Mouse (Mus musculus) MEL (cell line): ENCODE measurements around the gene Pxn. TPM values are rescaled to one million over a fixed set of nuclear protein-coding genes. Genes with fewer than 3 reads are reported as not detected.
A peak's percentile ranks its signal among the peaks of the same experiment; 100 is the strongest.

Source experiments
- DNase-seq: peaks from one replicate; pipeline ENCODE4 v3.0.0; 2011; ENCODE audit warnings: low read depth, low spot score
- H3K27ac ChIP-seq: 2 replicates; pipeline ENCODE4 v1.5.1; 2012; ENCODE audit warnings: low read depth, mild to moderate bottlenecking, control low read depth, low read length, moderate library complexity; ENCODE audit not compliant: control insufficient read depth
- H3K27me3 ChIP-seq, 2 experiments: fragments of 150-350 bp in 1 of 2; sonication (generic) in 1 of 2; 2 replicates each; pipeline ENCODE4 v1.6.1; 2012; ENCODE audit warnings: low read length in 2 of 2, mild to moderate bottlenecking in 2 of 2, improper control_type of control experiment in 1 of 2, moderate library complexity in 1 of 2; ENCODE audit not compliant: insufficient read depth in 2 of 2, control insufficient read depth in 1 of 2
- H3K36me3 ChIP-seq, 2 experiments: 2 replicates each; pipeline ENCODE4 v1.6.1; 2012 to 2014; ENCODE audit warnings: low read length in 2 of 2, improper control_type of control experiment in 1 of 2, inconsistent platforms in 1 of 2, mild to moderate bottlenecking in 1 of 2; ENCODE audit not compliant: insufficient read depth in 2 of 2, control insufficient read depth in 1 of 2
- H3K4me1 ChIP-seq, 2 experiments: fragments of 150-350 bp in 1 of 2; sonication (generic) in 1 of 2; 2 replicates each; pipeline ENCODE4 v1.6.1; 2012; ENCODE audit warnings: low read length in 2 of 2, improper control_type of control experiment in 1 of 2, mild to moderate bottlenecking in 1 of 2; ENCODE audit not compliant: insufficient read depth in 2 of 2, control insufficient read depth in 1 of 2
- H3K4me3 ChIP-seq, 2 experiments: fragments of 150-350 bp in 1 of 2; sonication (generic) in 1 of 2; 2 replicates each; pipeline ENCODE4 v1.5.1; 2012; ENCODE audit warnings: low read depth in 2 of 2, low read length in 2 of 2, mild to moderate bottlenecking in 2 of 2, moderate library complexity in 2 of 2, control low read depth in 1 of 2, improper control_type of control experiment in 1 of 2; ENCODE audit not compliant: control insufficient read depth in 1 of 2, insufficient read depth in 1 of 2
- H3K79me2 ChIP-seq: 2 replicates; pipeline ENCODE4 v1.6.1; 2012; ENCODE audit warnings: mild to moderate bottlenecking, low read length, moderate library complexity; ENCODE audit not compliant: control insufficient read depth, poor library complexity, insufficient read depth
- H3K9ac ChIP-seq: 2 replicates; pipeline ENCODE4 v1.6.1; 2012; ENCODE audit warnings: low read depth, mild to moderate bottlenecking, control low read depth, low read length, moderate library complexity; ENCODE audit not compliant: control insufficient read depth, poor library complexity, severe bottlenecking
- H3K9me3 ChIP-seq: fragments of 150-350 bp; sonication (generic); replicated peaks from 2 replicates; pipeline ENCODE4 v1.6.1; 2012; ENCODE audit warnings: mild to moderate bottlenecking, low read length, improper control_type of control experiment, moderate library complexity; ENCODE audit not compliant: insufficient read depth
- BHLHE40 ChIP-seq: IDR thresholded peaks from 2 replicates; pipeline ENCODE4 v1.6.1; 2012; ENCODE audit warnings: low read depth, mild to moderate bottlenecking, inconsistent platforms, low read length, improper control_type of control experiment, borderline replicate concordance
- CHD1 ChIP-seq: IDR thresholded peaks from 2 replicates; pipeline ENCODE4 v1.6.1; 2012; ENCODE audit warnings: low read depth, mild to moderate bottlenecking, inconsistent platforms, low read length, improper control_type of control experiment
- CTCF ChIP-seq, 3 experiments: IDR thresholded peaks in 2 of 3; conservative IDR thresholded peaks in 1 of 3; 2 replicates each; pipeline ENCODE4 v1.5.1; 2011 to 2012; ENCODE audit warnings: low read length in 3 of 3, low read depth in 2 of 3, mild to moderate bottlenecking in 2 of 3, improper control_type of control experiment in 1 of 3, inconsistent platforms in 1 of 3, mixed read lengths in 1 of 3, moderate library complexity in 1 of 3; ENCODE audit not compliant: control insufficient read depth in 1 of 3, insufficient read depth in 1 of 3, poor library complexity in 1 of 3, severe bottlenecking in 1 of 3
- E2F4 ChIP-seq: IDR thresholded peaks from 2 replicates; pipeline ENCODE4 v1.6.1; 2011; ENCODE audit warnings: low read depth, low read length, improper control_type of control experiment, borderline replicate concordance
- EP300 ChIP-seq, 2 experiments: IDR thresholded peaks; 2 replicates each; pipeline ENCODE4 v1.6.1; 2011; ENCODE audit warnings: improper control_type of control experiment in 2 of 2, low read length in 2 of 2, low read depth in 1 of 2, mild to moderate bottlenecking in 1 of 2
- GATA1 ChIP-seq: IDR thresholded peaks from 2 replicates; pipeline ENCODE4 v1.6.1; 2011; ENCODE audit warnings: low read depth, low read length, improper control_type of control experiment
- JUND ChIP-seq: IDR thresholded peaks from 2 replicates; pipeline ENCODE4 v1.6.1; 2011; ENCODE audit warnings: low read depth, mild to moderate bottlenecking, improper control_type of control experiment, low read length
- KAT2A ChIP-seq: conservative IDR thresholded peaks from 2 replicates; pipeline ENCODE4 v1.6.1; 2012; ENCODE audit warnings: low read depth, low read length, improper control_type of control experiment, inconsistent platforms
- MAFK ChIP-seq: IDR thresholded peaks from 2 replicates; pipeline ENCODE4 v1.6.1; 2011; ENCODE audit warnings: low read depth, mild to moderate bottlenecking, low read length, improper control_type of control experiment, borderline replicate concordance
- MAX ChIP-seq: IDR thresholded peaks from 2 replicates; pipeline ENCODE4 v1.6.1; 2011; ENCODE audit warnings: low read length, improper control_type of control experiment
- MAZ ChIP-seq: IDR thresholded peaks from 2 replicates; pipeline ENCODE4 v1.6.1; 2012; ENCODE audit warnings: low read depth, mild to moderate bottlenecking, inconsistent platforms, low read length, improper control_type of control experiment
- MEF2A ChIP-seq: IDR thresholded peaks from 2 replicates; pipeline ENCODE4 v1.6.1; 2014; ENCODE audit warnings: low read depth, mild to moderate bottlenecking, inconsistent platforms, low read length, improper control_type of control experiment; ENCODE audit not compliant: poor library complexity, insufficient replicate concordance, severe bottlenecking; ENCODE audit errors: extremely low read depth
- MXI1 ChIP-seq: IDR thresholded peaks from 2 replicates; pipeline ENCODE4 v1.6.1; 2011; ENCODE audit warnings: mild to moderate bottlenecking, low read depth, low read length, improper control_type of control experiment
- NELFE ChIP-seq: IDR thresholded peaks from 2 replicates; pipeline ENCODE4 v1.6.1; 2011; ENCODE audit warnings: low read depth, low read length, improper control_type of control experiment
- POLR2A ChIP-seq, 2 experiments: IDR thresholded peaks; 2 replicates each; pipeline ENCODE4 v1.6.1; 2011 to 2012; ENCODE audit warnings: low read length in 2 of 2, mild to moderate bottlenecking in 2 of 2, control low read depth in 1 of 2, improper control_type of control experiment in 1 of 2, low read depth in 1 of 2, moderate library complexity in 1 of 2; ENCODE audit not compliant: control insufficient read depth in 1 of 2, insufficient read depth in 1 of 2, poor library complexity in 1 of 2
- POLR2AphosphoS2 ChIP-seq: IDR thresholded peaks from 2 replicates; pipeline ENCODE4 v1.6.1; 2011; ENCODE audit warnings: low read length, improper control_type of control experiment
- RAD21 ChIP-seq: IDR thresholded peaks from 2 replicates; pipeline ENCODE4 v1.6.1; 2011; ENCODE audit warnings: mild to moderate bottlenecking, low read depth, low read length, improper control_type of control experiment
- RCOR1 ChIP-seq: IDR thresholded peaks from 2 replicates; pipeline ENCODE4 v1.6.1; 2012; ENCODE audit warnings: low read depth, mild to moderate bottlenecking, inconsistent platforms, low read length, improper control_type of control experiment
- SIN3A ChIP-seq: IDR thresholded peaks from 2 replicates; pipeline ENCODE4 v1.6.1; 2012; ENCODE audit warnings: low read length, improper control_type of control experiment, inconsistent platforms
- SMC3 ChIP-seq: IDR thresholded peaks from 2 replicates; pipeline ENCODE4 v1.6.1; 2011; ENCODE audit warnings: low read depth, low read length, improper control_type of control experiment
- TAL1 ChIP-seq: IDR thresholded peaks from 2 replicates; pipeline ENCODE4 v1.6.1; 2012; ENCODE audit warnings: mild to moderate bottlenecking, inconsistent platforms, low read length, moderate library complexity, mixed read lengths
- TBP ChIP-seq: IDR thresholded peaks from 2 replicates; pipeline ENCODE4 v1.8.0; 2011; ENCODE audit warnings: low read depth, low read length, improper control_type of control experiment
- TCF12 ChIP-seq: IDR thresholded peaks from 2 replicates; pipeline ENCODE4 v1.6.1; 2014; ENCODE audit warnings: low read depth, mild to moderate bottlenecking, inconsistent platforms, low read length, improper control_type of control experiment, moderate library complexity
- USF1 ChIP-seq: IDR thresholded peaks from 2 replicates; pipeline ENCODE4 v1.6.1; 2014; ENCODE audit warnings: low read depth, mild to moderate bottlenecking, inconsistent platforms, low read length, improper control_type of control experiment, moderate library complexity
- USF2 ChIP-seq, 2 experiments: IDR thresholded peaks; 2 replicates each; pipeline ENCODE4 v1.6.1; 2011 to 2012; ENCODE audit warnings: improper control_type of control experiment in 2 of 2, low read length in 2 of 2, borderline replicate concordance in 1 of 2, inconsistent platforms in 1 of 2, low read depth in 1 of 2, mild to moderate bottlenecking in 1 of 2; ENCODE audit not compliant: insufficient read depth in 1 of 2
- ZC3H11A ChIP-seq: IDR thresholded peaks from 2 replicates; pipeline ENCODE4 v1.6.1; 2012; ENCODE audit warnings: low read depth, mild to moderate bottlenecking, inconsistent platforms, low read length, improper control_type of control experiment
- ZKSCAN1 ChIP-seq: IDR thresholded peaks from 2 replicates; pipeline ENCODE4 v1.6.1; 2012; ENCODE audit warnings: low read depth, mild to moderate bottlenecking, inconsistent platforms, low read length, improper control_type of control experiment, moderate library complexity
- polyA plus RNA-seq, 2 experiments: library from polyadenylated mRNA; stranded (reverse) in 1 of 2; unstranded in 1 of 2; fragments of >175 nt in 1 of 2; fragments of >200 nt in 1 of 2; gene quantifications; 2 replicates each; pipeline versions ENCODE4 v1.2.1 to v1.2.4; 2012; ENCODE audit warnings: low replicate concordance in 2 of 2, low read depth in 1 of 2; ENCODE audit not compliant: insufficient read length in 2 of 2, insufficient read depth in 1 of 2, missing spikeins in 1 of 2
- total RNA-seq: library from RNA; depleted of rRNA; stranded (reverse); fragments of 300-350 nt; gene quantifications from 2 replicates; pipeline ENCODE4 v1.2.3, GENCODE M21; 2012

Gene Pxn
- total and polyA plus RNA-seq, 3 experiments, result 15.2 to 167 (median 29.2) TPM

- no peak overlapping the region for H3K27ac ChIP-seq
- no peak for TF ChIP-seq USF2 (IDR thresholded peaks at IDR 0.05; ENCODE audit: borderline replicate concordance in 1 of 2, insufficient read depth in 1 of 2, low read depth in 1 of 2, low read length in 2 of 2)
- TF ChIP-seq CTCF (IDR thresholded peaks at IDR 0.05 in 2 of 3, conservative IDR thresholded peaks at IDR 0.05 in 1 of 3; ENCODE audit: control insufficient read depth in 1 of 3, insufficient read depth in 1 of 3, low read depth in 2 of 3, low read length in 3 of 3, poor library complexity in 1 of 3, severe bottlenecking in 1 of 3), result peak in 1 of 3 experiments; percentile 26; a peak in 2 of 6 replicates
- DNase-seq, result peak; percentile 24
- H3K4me1 ChIP-seq, result peaks cover 2 to 7% of the 10 kb centered on the region in 2 experiments; a peak in 2 of 4 replicates
- H3K9me3 ChIP-seq, result no peaks in the 10 kb centered on the region
- H3K79me2 ChIP-seq, result no peaks in the 10 kb centered on the region
- peaks cover 0 to 7% of the 10 kb centered on the region in 2 experiments; a peak in 2 of 4 replicates for H3K36me3 ChIP-seq
- H3K27me3 ChIP-seq, result no peaks in the 10 kb centered on the region
- H3K9ac ChIP-seq, result no peak overlapping the region
- H3K4me3 ChIP-seq, result no peak overlapping the region
Observed at GRCm38 (mm10) chr5:115464408-115465115, 41.9 kb upstream of the Pxn start.

- peak within 1 kb of the TSS; percentile 20; the same call in 1 of the 2 replicates for H3K27ac ChIP-seq
- no peaks in the 10 kb centered on the region for H3K79me2 ChIP-seq
- H3K9me3 ChIP-seq, result no peaks in the 10 kb centered on the region
- H3K36me3 ChIP-seq, result peaks cover 0 to 7% of the 10 kb centered on the region in 2 experiments; a peak in 2 of 4 replicates
- no peaks in the 10 kb centered on the region for H3K27me3 ChIP-seq
- DNase-seq, result peak; percentile 86
- H3K9ac ChIP-seq, result peak within 1 kb of the TSS; percentile 33
- H3K4me3 ChIP-seq, result peak within 1 kb of the TSS; percentile 1 to 5; a peak in 1 of 4 replicates
- H3K4me1 ChIP-seq, result peaks cover 2 to 7% of the 10 kb centered on the region in 2 experiments; a peak in 2 of 4 replicates
- TF ChIP-seq EP300 (IDR thresholded peaks at IDR 0.05; ENCODE audit: low read depth in 1 of 2, low read length in 2 of 2) (peak; percentile 58 to 77), MXI1 (peak; percentile 48; the same call in 1 of the 2 replicates), MEF2A (no peak), RAD21 (peak; percentile 65), GATA1 (peak; percentile 86), E2F4 (no peak), TCF12 (0 out of 2 replicates have a peak, but pooled peaks have one; percentile 36), MAFK (no peak), JUND (no peak), USF1 (no peak), SMC3 (peak; percentile 53), BHLHE40 (no peak), TBP (peak; percentile 70), MAZ (peak; percentile 67; the same call in 1 of the 2 replicates), CTCF (IDR thresholded peaks at IDR 0.05 in 2 of 3, conservative IDR thresholded peaks at IDR 0.05 in 1 of 3; ENCODE audit: control insufficient read depth in 1 of 3, insufficient read depth in 1 of 3, low read depth in 2 of 3, low read length in 3 of 3, poor library complexity in 1 of 3, severe bottlenecking in 1 of 3) (peak; percentile 42 to 58 (median 50)), POLR2A (IDR thresholded peaks at IDR 0.05; ENCODE audit: control insufficient read depth in 1 of 2, insufficient read depth in 1 of 2, low read depth in 1 of 2, low read length in 2 of 2, poor library complexity in 1 of 2) (peak in 1 of 2 experiments; percentile 29; a peak in 1 of 4 replicates), TAL1 (no peak), MAX (no peak), ZC3H11A (peak; percentile 44), CHD1 (no peak), NELFE (no peak), RCOR1 (peak; percentile 79), ZKSCAN1 (no peak), KAT2A (no peak), POLR2AphosphoS2 (no peak), SIN3A (no peak; the same call in 1 of the 2 replicates)
Observed at GRCm38 (mm10) chr5:115465642-115466420, 40.6 kb upstream of the Pxn start, which contains the start of gene Pla2g1b. TSS of gene Pla2g1b (plus strand) at chr5:115466262.
